Mouse (Mus musculus) thymus, adult 2 months (tissue): ENCODE measurements at regions not wholly inside any gene's neighbourhood (a gene's known extent, or its start where the extent isn't known, plus 50 kb on each side); places are given as distances from the start of the nearest gene placed in this dataset.

Source experiments
- CTCF ChIP-seq: fragments of 200-500 bp; IDR thresholded peaks from 2 replicates; pipeline ENCODE4 v1.5.1; 2012; ENCODE audit warnings: mild to moderate bottlenecking, control low read depth, low read length, moderate library complexity, borderline replicate concordance; ENCODE audit not compliant: control insufficient read depth, poor library complexity, insufficient read depth; ENCODE audit errors: extremely low read depth
- POLR2A ChIP-seq: fragments of 200-500 bp; IDR thresholded peaks from 2 replicates; pipeline ENCODE4 v1.6.1; 2012; ENCODE audit warnings: mild to moderate bottlenecking, low read length, control low read depth, moderate library complexity; ENCODE audit not compliant: control insufficient read depth, poor library complexity, insufficient read depth; ENCODE audit errors: extremely low read depth

- TF ChIP-seq POLR2A: no peak
- TF ChIP-seq CTCF: no peak
Observed at GRCm38 (mm10) chr7:37290493-37291045, 482.9 kb downstream of the Zfp536 start.
